Mouse (Mus musculus) heart, adult 2 months (tissue): ENCODE results near the gene Ntrk2.
A peak's percentile ranks its signal among the peaks of the same experiment; 100 is the strongest.

ENCODE experiments used
- CTCF ChIP-seq: fragments of 200-600 bp; IDR thresholded peaks from 2 replicates; pipeline ENCODE4 v1.8.1; 2022; ENCODE audit warnings: antibody characterized with exemption, mild to moderate bottlenecking, moderate library complexity
- EP300 ChIP-seq: fragments of 200-500 bp; IDR thresholded peaks from 2 replicates; pipeline ENCODE4 v1.6.1; 2011; ENCODE audit warnings: low read depth, low read length, control low read depth; ENCODE audit not compliant: insufficient read depth

DNA sequence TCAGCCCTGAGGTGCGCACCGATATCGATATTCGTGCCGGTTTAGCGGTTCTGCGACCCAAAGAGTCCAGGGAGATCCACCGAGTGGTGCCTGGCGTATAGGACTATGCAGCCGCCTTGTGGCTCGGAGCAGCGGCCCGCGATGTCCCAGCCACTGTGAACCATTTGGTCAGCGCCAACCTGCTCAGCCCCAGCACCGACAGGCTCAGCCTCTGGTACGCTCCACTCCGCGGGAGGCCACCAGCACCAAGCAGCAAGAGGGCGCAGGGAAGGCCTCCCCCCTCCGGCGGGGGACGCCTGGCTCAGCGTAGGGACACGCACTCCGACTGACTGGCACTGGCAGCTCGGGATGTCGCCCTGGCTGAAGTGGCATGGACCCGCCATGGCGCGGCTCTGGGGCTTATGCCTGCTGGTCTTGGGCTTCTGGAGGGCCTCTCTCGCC is 2.0 kb downstream of the Ntrk2 start:
- no peak for TF ChIP-seq EP300
- peak; percentile 9; the same call in 1 of the 2 replicates for TF ChIP-seq CTCF
